Mouse (Mus musculus) CH12.LX (cell line): Measurements from ENCODE around the gene Patj.

Experiments
- CTCF ChIP-seq, 2 experiments: IDR thresholded peaks in 1 of 2; conservative IDR thresholded peaks in 1 of 2; 2 replicates each; pipeline ENCODE4 v1.5.1; 2011 to 2012; ENCODE audit warnings: low read depth in 2 of 2, low read length in 2 of 2, improper control_type of control experiment in 1 of 2, inconsistent platforms in 1 of 2, mild to moderate bottlenecking in 1 of 2, moderate library complexity in 1 of 2
- EP300 ChIP-seq: IDR thresholded peaks from 2 replicates; pipeline ENCODE4 v1.6.1; 2011; ENCODE audit warnings: low read length, improper control_type of control experiment
- GABPA ChIP-seq: IDR thresholded peaks from 2 replicates; pipeline ENCODE4 v1.6.1; 2012; ENCODE audit warnings: low read depth, low read length, improper control_type of control experiment, inconsistent platforms; ENCODE audit not compliant: insufficient replicate concordance
- HCFC1 ChIP-seq: IDR thresholded peaks from 2 replicates; pipeline ENCODE4 v1.6.1; 2012; ENCODE audit warnings: low read depth, mild to moderate bottlenecking, inconsistent platforms, low read length, improper control_type of control experiment
- JUND ChIP-seq: conservative IDR thresholded peaks from 2 replicates; pipeline ENCODE4 v1.6.1; 2011; ENCODE audit warnings: low read depth, low read length, improper control_type of control experiment
- NRF1 ChIP-seq: IDR thresholded peaks from 2 replicates; pipeline ENCODE4 v1.6.1; 2014; ENCODE audit warnings: low read depth, mild to moderate bottlenecking, inconsistent platforms, low read length, improper control_type of control experiment, moderate library complexity
- PAX5 ChIP-seq: IDR thresholded peaks from 2 replicates; pipeline ENCODE4 v1.6.1; 2012; ENCODE audit warnings: low read length, inconsistent platforms, mixed read lengths
- POLR2A ChIP-seq: IDR thresholded peaks from 2 replicates; pipeline ENCODE4 v1.6.1; 2011; ENCODE audit warnings: low read depth, mild to moderate bottlenecking, improper control_type of control experiment, low read length
- ZNF384 ChIP-seq: IDR thresholded peaks from 2 replicates; pipeline ENCODE4 v1.6.1; 2012; ENCODE audit warnings: low read depth, low read length, improper control_type of control experiment, inconsistent platforms

- TF ChIP-seq GABPA, result no peak
- no peak for TF ChIP-seq CTCF (conservative IDR thresholded peaks at IDR 0.05 in 1 of 2, IDR thresholded peaks at IDR 0.05 in 1 of 2; ENCODE audit: low read depth in 2 of 2, low read length in 2 of 2)
- TF ChIP-seq PAX5, result no peak
- TF ChIP-seq JUND, result no peak
- no peak for TF ChIP-seq POLR2A
- TF ChIP-seq HCFC1, result no peak
- TF ChIP-seq ZNF384, result no peak
- no peak for TF ChIP-seq EP300
- TF ChIP-seq NRF1, result no peak
Measured at GRCm38 (mm10) chr4:98520492-98520891, 124.9 kb downstream of the Patj start.
